Mouse (Mus musculus) liver, adult 2 months (tissue): ENCODE measurements around the gene Lbx1.

Source experiments
- CTCF ChIP-seq: fragments of 200-500 bp; IDR thresholded peaks from 2 replicates; pipeline ENCODE4 v1.5.1; 2011; ENCODE audit warnings: low read depth, low read length, control low read depth
- POLR2A ChIP-seq: fragments of 200-500 bp; IDR thresholded peaks from 2 replicates; pipeline ENCODE4 v1.6.1; 2011; ENCODE audit warnings: low read length, control low read depth; ENCODE audit not compliant: insufficient read depth; ENCODE audit errors: extremely low read depth

DNA sequence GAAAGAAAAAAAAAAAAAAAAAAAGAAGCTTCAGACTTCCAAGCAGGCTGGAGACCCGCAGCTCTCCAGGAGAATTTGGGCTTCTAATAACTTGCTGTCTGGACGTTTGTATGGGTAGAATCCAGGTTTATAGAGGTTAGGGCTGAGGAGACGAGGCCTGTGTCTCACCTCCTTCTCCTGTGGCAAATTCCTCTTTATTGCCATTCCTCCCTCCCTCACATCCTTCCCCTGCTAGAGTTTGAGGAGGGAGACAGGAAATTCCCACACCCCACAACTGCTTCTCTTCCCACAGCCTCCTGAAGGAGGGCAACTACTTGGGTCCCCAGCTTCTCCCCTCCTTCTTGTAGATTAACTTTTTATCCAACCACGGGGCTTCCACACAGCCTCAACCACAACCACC, 20.2 kb downstream of the Lbx1 start:
- no peak for TF ChIP-seq POLR2A
- TF ChIP-seq CTCF = no peak
